Mouse (Mus musculus) thymus, postnatal 0 days (tissue): ENCODE results near the gene Baiap2. TPM values are rescaled to one million over a fixed set of nuclear protein-coding genes. Genes with fewer than 3 reads are reported as not detected.

Experiments
- DNase-seq: peaks from one replicate; pipeline ENCODE4 v3.0.0-alpha.2; 2015; ENCODE audit warnings: low spot score
- polyA plus RNA-seq: library from polyadenylated mRNA; unstranded; fragments of >200 nt; fragmentation: Nextera tagmentation; extraction: Ambion mirVana; gene quantifications from 2 replicates; pipeline ENCODE4 v1.2.1, GENCODE M21; 2015

Gene Baiap2
- polyA plus RNA-seq = 25.1 and 26.3 TPM in 2 replicates

- DNase-seq = peak; percentile 99
Measured at GRCm38 (mm10) chr11:119942727-119943427, at the start of gene Baiap2. Gene Baiap2 (plus strand): TSS chr11:119942763.

- DNase-seq = no peak
Measured at GRCm38 (mm10) chr11:119893667-119894236, 48.8 kb upstream of the Baiap2 start.

- DNase-seq = no peak
Measured at GRCm38 (mm10) chr11:119894634-119895033, 47.9 kb upstream of the Baiap2 start.

- DNase-seq = no peak
Measured at GRCm38 (mm10) chr11:119897041-119897440, 45.5 kb upstream of the Baiap2 start.

GRCm38 (mm10) chr11:119898976-119899375, 43.6 kb upstream of the Baiap2 start:
- no peak for DNase-seq

GRCm38 (mm10) chr11:119901174-119901573, 41.4 kb upstream of the Baiap2 start:
- no peak for DNase-seq

- DNase-seq = no peak
Measured at GRCm38 (mm10) chr11:119902891-119903290, 39.7 kb upstream of the Baiap2 start.

GRCm38 (mm10) chr11:119904621-119905286, 37.8 kb upstream of the Baiap2 start:
- DNase-seq = peak; percentile 83

GRCm38 (mm10) chr11:119905794-119906193, 36.8 kb upstream of the Baiap2 start:
- DNase-seq = no peak

- no peak for DNase-seq
Measured at GRCm38 (mm10) chr11:119907006-119907650, 35.4 kb upstream of the Baiap2 start.

GRCm38 (mm10) chr11:119907711-119908110, 34.9 kb upstream of the Baiap2 start:
- DNase-seq = no peak

- peak; percentile 84 for DNase-seq
Measured at GRCm38 (mm10) chr11:119909436-119909835, 33.1 kb upstream of the Baiap2 start.

GRCm38 (mm10) chr11:119912845-119913244, 29.7 kb upstream of the Baiap2 start:
- no peak for DNase-seq

- peak; percentile 79 for DNase-seq
Measured at GRCm38 (mm10) chr11:119913291-119913934, 29.1 kb upstream of the Baiap2 start, which contains the start of gene Chmp6. Gene Chmp6 (plus strand): TSS chr11:119913441.

GRCm38 (mm10) chr11:119913935-119914314, 28.6 kb upstream of the Baiap2 start:
- DNase-seq = no peak

- DNase-seq = no peak
Measured at GRCm38 (mm10) chr11:119914381-119914780, 28.2 kb upstream of the Baiap2 start.

- DNase-seq = no peak
Measured at GRCm38 (mm10) chr11:119915666-119916065, 26.9 kb upstream of the Baiap2 start.

- DNase-seq = no peak
Measured at GRCm38 (mm10) chr11:119916102-119916790, 26.3 kb upstream of the Baiap2 start.

GRCm38 (mm10) chr11:119916834-119917469, 25.6 kb upstream of the Baiap2 start:
- no peak for DNase-seq

- DNase-seq = no peak
Measured at GRCm38 (mm10) chr11:119918521-119918920, 24.0 kb upstream of the Baiap2 start.
